Mouse (Mus musculus): ENCODE results near the gene Cbx3.
"Not testable (repeated sequence)": the region's sequence is repeated elsewhere in the genome, so short reads cannot be mapped to it uniquely, and the experiment has no call there.

Gene Cbx3

GRCm38 (mm10) chr6:51469715-51470310, 347 bp upstream of the Cbx3 start, which contains the start of gene Hnrnpa2b1:
Hnrnpa2b1 (minus strand) TSS chr6:51469894.
- peak; percentile 100 for DNase-seq (ENCODE audit: low spot score in 2 of 2)

GRCm38 (mm10) chr6:51471179-51471505, 982 bp downstream of the Cbx3 start:
- no peak for DNase-seq (ENCODE audit: low spot score in 2 of 2)

- no peak for DNase-seq (ENCODE audit: low spot score in 2 of 2)
These were observed 1.6 kb downstream of the Cbx3 start for GRCm38 (mm10) chr6:51471782-51472181.

- no peak for DNase-seq (ENCODE audit: low spot score in 2 of 2)
These were observed 2.1 kb downstream of the Cbx3 start for GRCm38 (mm10) chr6:51472213-51472612.

- DNase-seq (ENCODE audit: low spot score in 2 of 2) = no peak
These were observed 9.1 kb downstream of the Cbx3 start for GRCm38 (mm10) chr6:51479136-51479731.

- no peak for DNase-seq (ENCODE audit: low spot score in 2 of 2)
These were observed 11.4 kb downstream of the Cbx3 start for GRCm38 (mm10) chr6:51481548-51481947.

- DNase-seq (ENCODE audit: low spot score in 2 of 2) = no peak
These were observed 13.7 kb downstream of the Cbx3 start for GRCm38 (mm10) chr6:51483861-51484260.

GRCm38 (mm10) chr6:51484556-51484955, 14.4 kb downstream of the Cbx3 start:
- not testable (repeated sequence) for DNase-seq (ENCODE audit: low spot score in 2 of 2)

- no peak for DNase-seq (ENCODE audit: low spot score in 2 of 2)
These were observed 15.5 kb downstream of the Cbx3 start for GRCm38 (mm10) chr6:51485646-51486045.

- no peak for DNase-seq (ENCODE audit: low spot score in 2 of 2)
These were observed 16.0 kb downstream of the Cbx3 start for GRCm38 (mm10) chr6:51486076-51486710.

GRCm38 (mm10) chr6:51486731-51487130, 16.6 kb downstream of the Cbx3 start:
- no peak for DNase-seq (ENCODE audit: low spot score in 2 of 2)

- no peak for DNase-seq (ENCODE audit: low spot score in 2 of 2)
These were observed 19.6 kb downstream of the Cbx3 start for GRCm38 (mm10) chr6:51489787-51490186.

GRCm38 (mm10) chr6:51497321-51498111, 27.4 kb downstream of the Cbx3 start:
- no peak for DNase-seq (ENCODE audit: low spot score in 2 of 2)

GRCm38 (mm10) chr6:51505671-51506070, 35.5 kb downstream of the Cbx3 start:
- DNase-seq (ENCODE audit: low spot score in 2 of 2) = no peak

- DNase-seq (ENCODE audit: low spot score in 2 of 2) = no peak
These were observed 37.4 kb downstream of the Cbx3 start for GRCm38 (mm10) chr6:51507556-51507955.

GRCm38 (mm10) chr6:51508750-51509648, 38.8 kb downstream of the Cbx3 start:
- peak; percentile 59 to 64 for DNase-seq (ENCODE audit: low spot score in 2 of 2)

- DNase-seq (ENCODE audit: low spot score in 2 of 2) = no peak
These were observed 39.9 kb downstream of the Cbx3 start for GRCm38 (mm10) chr6:51510094-51510493.

GRCm38 (mm10) chr6:51510946-51511345, 40.8 kb downstream of the Cbx3 start:
- DNase-seq (ENCODE audit: low spot score in 2 of 2) = no peak

GRCm38 (mm10) chr6:51513745-51514144, 43.6 kb downstream of the Cbx3 start:
- DNase-seq (ENCODE audit: low spot score in 2 of 2) = no peak

GRCm38 (mm10) chr6:51514860-51515259, 44.7 kb downstream of the Cbx3 start:
- DNase-seq (ENCODE audit: low spot score in 2 of 2) = no peak

GRCm38 (mm10) chr6:51523310-51523709, 53.1 kb downstream of the Cbx3 start:
- DNase-seq (ENCODE audit: low spot score in 2 of 2) = no peak
